Mouse (Mus musculus) spleen, adult 2 months (tissue): ENCODE results near the gene Hormad2.

Experiments used
- CTCF ChIP-seq: fragments of 200-500 bp; IDR thresholded peaks from 2 replicates; pipeline ENCODE4 v1.5.1; 2011; ENCODE audit warnings: mild to moderate bottlenecking, inconsistent platforms; ENCODE audit not compliant: insufficient read depth, insufficient read length, insufficient replicate concordance; ENCODE audit errors: extremely low read depth
- POLR2A ChIP-seq: fragments of 200-500 bp; IDR thresholded peaks from 2 replicates; pipeline ENCODE4 v1.6.1; 2011; ENCODE audit warnings: low read depth, low read length, inconsistent platforms

DNA sequence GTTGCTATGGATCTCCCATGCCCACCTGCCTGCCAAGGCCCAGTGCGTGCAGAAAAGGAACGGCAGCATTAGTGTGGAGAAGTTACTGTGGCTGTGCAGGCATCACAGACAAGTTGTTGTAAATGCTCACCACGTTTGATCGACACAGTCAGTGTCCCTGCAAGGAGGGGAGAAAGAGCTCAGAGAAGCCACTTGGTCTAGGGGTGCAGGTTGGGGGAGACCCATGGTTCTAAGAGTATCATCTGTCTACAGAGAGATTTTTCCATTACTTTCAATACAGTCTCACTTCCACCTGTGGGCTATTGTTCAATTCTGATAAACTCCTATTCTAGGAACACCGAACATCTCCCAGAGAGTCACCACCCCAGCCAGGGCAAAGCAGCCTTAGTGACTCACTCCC, 43.6 kb upstream of the Hormad2 start:
- no peak for TF ChIP-seq CTCF
- TF ChIP-seq POLR2A, result no peak
